Mouse (Mus musculus): ENCODE results near the gene Sh3pxd2a.

DNA sequence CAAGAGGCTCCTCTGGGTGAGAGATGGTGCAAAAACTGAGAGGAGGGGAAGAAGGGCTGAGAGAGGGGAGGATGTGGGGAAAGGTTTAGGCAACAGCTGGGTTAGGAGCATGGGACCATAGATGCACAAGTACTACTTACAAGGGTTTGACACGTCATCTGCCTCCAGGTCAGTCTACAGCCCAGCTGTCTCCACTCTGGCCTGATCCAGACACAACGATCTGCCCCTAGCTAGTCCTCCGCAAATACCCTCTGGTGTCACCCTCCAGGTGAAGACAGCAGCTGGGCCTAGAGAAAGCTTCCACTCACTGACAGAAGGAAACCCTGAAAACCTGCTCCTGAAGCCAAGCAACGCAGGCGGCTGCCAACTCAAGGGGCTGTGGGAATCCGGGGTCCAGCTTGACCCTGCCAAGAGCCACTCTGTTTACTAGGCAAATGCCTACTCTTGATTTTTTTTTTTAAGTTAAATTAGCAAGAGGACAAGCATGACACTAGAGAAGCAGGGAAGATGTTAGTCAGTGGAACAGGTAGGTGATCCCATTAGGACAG lies 50.7 kb downstream of the Sh3pxd2a start:
- TF ChIP-seq EP300 (IDR thresholded peaks at IDR 0.05; ENCODE audit: low read depth in 1 of 2, low read length in 2 of 2) (no peak), ZNF384 (IDR thresholded peaks at IDR 0.05; ENCODE audit: low read depth, low read length) (no peak), GABPA (IDR thresholded peaks at IDR 0.05; ENCODE audit: low read depth, low read length) (no peak), RAD21 (IDR thresholded peaks at IDR 0.05; ENCODE audit: low read depth, low read length) (no peak), MEF2A (IDR thresholded peaks at IDR 0.05; ENCODE audit: extremely low read depth, insufficient replicate concordance, low read depth, low read length, poor library complexity, severe bottlenecking) (no peak), HCFC1 (IDR thresholded peaks at IDR 0.05; ENCODE audit: low read depth, low read length) (no peak), GATA1 (IDR thresholded peaks at IDR 0.05; ENCODE audit: low read depth, low read length) (no peak), CTCF (IDR thresholded peaks at IDR 0.05 in 2 of 3, conservative IDR thresholded peaks at IDR 0.05 in 1 of 3; ENCODE audit: control insufficient read depth in 1 of 3, insufficient read depth in 1 of 3, low read depth in 2 of 3, low read length in 3 of 3, poor library complexity in 1 of 3, severe bottlenecking in 1 of 3) (no peak), MYC (IDR thresholded peaks at IDR 0.05; ENCODE audit: low read depth, low read length) (no peak), MXI1 (IDR thresholded peaks at IDR 0.05; ENCODE audit: low read depth, low read length) (no peak), ELF1 (IDR thresholded peaks at IDR 0.05; ENCODE audit: low read depth, low read length) (no peak), POLR2A (IDR thresholded peaks at IDR 0.05; ENCODE audit: control insufficient read depth in 1 of 2, insufficient read depth in 1 of 2, low read depth in 1 of 2, low read length in 2 of 2, poor library complexity in 1 of 2) (no peak), MAZ (IDR thresholded peaks at IDR 0.05; ENCODE audit: low read depth, low read length) (no peak), MAFK (IDR thresholded peaks at IDR 0.05; ENCODE audit: borderline replicate concordance, low read depth, low read length) (no peak)
